Mouse (Mus musculus): ENCODE results near the gene Cbx2. TPM values are rescaled to one million over a fixed set of nuclear protein-coding genes. Genes with fewer than 3 reads are reported as not detected.

The Cbx2 gene
- polyA plus RNA-seq, 1 experiment from 2014 or later, result 1.9 TPM

GRCm38 (mm10) chr11:118998540-118999265, 24.1 kb upstream of the Cbx2 start:
- H3K9me3 ChIP-seq (ENCODE audit: low read length), result no peaks in the 10 kb centered on the region
- DNase-seq (peak; percentile 78), ATAC-seq (peak; percentile 57; the same call in 1 of the 2 replicates)
- no peak overlapping the region for H3K4me2 ChIP-seq (ENCODE audit: low read depth, low read length)
- no peaks in the 10 kb centered on the region for H3K4me1 ChIP-seq (ENCODE audit: insufficient read depth)
- no peak overlapping the region for H3K4me3 ChIP-seq (ENCODE audit: low read depth, low read length)
- H3K36me3 ChIP-seq (replicated peaks; ENCODE audit: insufficient read depth, low read length), result no peaks in the 10 kb centered on the region
- WGBS (ENCODE audit: insufficient replicate concordance), result 15% methylated on average over 30 of the region's 30 CpGs
- peaks cover 20% of the 10 kb centered on the region for H3K27me3 ChIP-seq (ENCODE audit: insufficient read depth, low read length)
- H3K27ac ChIP-seq (ENCODE audit: low read depth), result no peak overlapping the region
- H3K9ac ChIP-seq (replicated peaks), result no peak overlapping the region
- TF ChIP-seq EP300 (IDR thresholded peaks at IDR 0.05; ENCODE audit: low read depth) (no peak), CTCF (IDR thresholded peaks at IDR 0.05; ENCODE audit: low read depth) (peak; percentile 81)

- Histone ChIP-seq H3K4me3 (ENCODE audit: low read depth, low read length) (no peak overlapping the region), H3K9me3 (ENCODE audit: low read length) (no peaks in the 10 kb centered on the region), H3K9ac (replicated peaks) (no peak overlapping the region), H3K4me2 (ENCODE audit: low read depth, low read length) (no peak overlapping the region), H3K36me3 (replicated peaks; ENCODE audit: insufficient read depth, low read length) (no peaks in the 10 kb centered on the region), H3K27ac (ENCODE audit: low read depth) (no peak overlapping the region), H3K27me3 (ENCODE audit: insufficient read depth, low read length) (peaks cover 20% of the 10 kb centered on the region), H3K4me1 (ENCODE audit: insufficient read depth) (no peaks in the 10 kb centered on the region)
- no peak for ATAC-seq
- TF ChIP-seq CTCF (IDR thresholded peaks at IDR 0.05; ENCODE audit: low read depth) (no peak), EP300 (IDR thresholded peaks at IDR 0.05; ENCODE audit: low read depth) (no peak)
- WGBS (ENCODE audit: insufficient replicate concordance), result 10% methylated on average over 26 of the region's 26 CpGs
- no peak for DNase-seq
These were observed 23.4 kb upstream of the Cbx2 start for GRCm38 (mm10) chr11:118999361-118999804.

- Histone ChIP-seq H3K9ac (replicated peaks) (no peak overlapping the region), H3K9me3 (ENCODE audit: low read length) (no peaks in the 10 kb centered on the region), H3K4me3 (ENCODE audit: low read depth, low read length) (no peak overlapping the region), H3K36me3 (replicated peaks; ENCODE audit: insufficient read depth, low read length) (no peaks in the 10 kb centered on the region), H3K4me2 (ENCODE audit: low read depth, low read length) (no peak overlapping the region), H3K27me3 (ENCODE audit: insufficient read depth, low read length) (peaks cover 18% of the 10 kb centered on the region), H3K4me1 (ENCODE audit: insufficient read depth) (no peaks in the 10 kb centered on the region), H3K27ac (ENCODE audit: low read depth) (no peak overlapping the region)
- ATAC-seq (no peak), DNase-seq (no peak)
- 68% methylated on average over 2 of the region's 2 CpGs for WGBS (ENCODE audit: insufficient replicate concordance)
- TF ChIP-seq EP300 (IDR thresholded peaks at IDR 0.05; ENCODE audit: low read depth) (no peak), CTCF (IDR thresholded peaks at IDR 0.05; ENCODE audit: low read depth) (no peak)
These were observed 21.9 kb upstream of the Cbx2 start for GRCm38 (mm10) chr11:119000877-119001276.

- ATAC-seq (no peak), DNase-seq (no peak)
- no peak overlapping the region for H3K9ac ChIP-seq (replicated peaks)
- no peaks in the 10 kb centered on the region for H3K9me3 ChIP-seq (ENCODE audit: low read length)
- H3K36me3 ChIP-seq (replicated peaks; ENCODE audit: insufficient read depth, low read length), result no peaks in the 10 kb centered on the region
- no peak for TF ChIP-seq CTCF (IDR thresholded peaks at IDR 0.05; ENCODE audit: low read depth)
- TF ChIP-seq EP300 (IDR thresholded peaks at IDR 0.05; ENCODE audit: low read depth), result no peak
- no peak overlapping the region for H3K27ac ChIP-seq (ENCODE audit: low read depth)
- no peaks in the 10 kb centered on the region for H3K4me1 ChIP-seq (ENCODE audit: insufficient read depth)
- 49% methylated on average over 4 of the region's 4 CpGs for WGBS (ENCODE audit: insufficient replicate concordance)
- no peak overlapping the region for H3K4me3 ChIP-seq (ENCODE audit: low read depth, low read length)
- no peak overlapping the region for H3K4me2 ChIP-seq (ENCODE audit: low read depth, low read length)
- H3K27me3 ChIP-seq (ENCODE audit: insufficient read depth, low read length), result peaks cover 18% of the 10 kb centered on the region
These were observed 21.2 kb upstream of the Cbx2 start for GRCm38 (mm10) chr11:119001493-119002128.

GRCm38 (mm10) chr11:119005547-119006275, 17.1 kb upstream of the Cbx2 start:
- peaks cover 3% of the 10 kb centered on the region; the same call in 1 of the 2 replicates for H3K27me3 ChIP-seq (ENCODE audit: insufficient read depth, low read length)
- no peak for TF ChIP-seq EP300 (IDR thresholded peaks at IDR 0.05; ENCODE audit: low read depth)
- no peak for TF ChIP-seq CTCF (IDR thresholded peaks at IDR 0.05; ENCODE audit: low read depth)
- no peaks in the 10 kb centered on the region for H3K9me3 ChIP-seq (ENCODE audit: low read length)
- no peak overlapping the region for H3K27ac ChIP-seq (ENCODE audit: low read depth)
- H3K4me3 ChIP-seq (ENCODE audit: low read depth, low read length), result no peak overlapping the region
- H3K36me3 ChIP-seq (replicated peaks; ENCODE audit: insufficient read depth, low read length), result no peaks in the 10 kb centered on the region
- WGBS (ENCODE audit: insufficient replicate concordance), result 51% methylated on average over 10 of the region's 10 CpGs
- DNase-seq (no peak), ATAC-seq (no peak)
- no peaks in the 10 kb centered on the region for H3K4me1 ChIP-seq (ENCODE audit: insufficient read depth)
- H3K9ac ChIP-seq (replicated peaks), result no peak overlapping the region
- H3K4me2 ChIP-seq (ENCODE audit: low read depth, low read length), result no peak overlapping the region

- Histone ChIP-seq H3K4me2 (ENCODE audit: low read depth, low read length) (no peak overlapping the region), H3K27me3 (ENCODE audit: insufficient read depth, low read length) (no peaks in the 10 kb centered on the region), H3K27ac (ENCODE audit: low read depth) (no peak overlapping the region), H3K4me1 (ENCODE audit: insufficient read depth) (no peaks in the 10 kb centered on the region), H3K9me3 (ENCODE audit: low read length) (no peaks in the 10 kb centered on the region), H3K9ac (replicated peaks) (no peak overlapping the region), H3K4me3 (ENCODE audit: low read depth, low read length) (no peak overlapping the region), H3K36me3 (replicated peaks; ENCODE audit: insufficient read depth, low read length) (no peaks in the 10 kb centered on the region)
- TF ChIP-seq CTCF (IDR thresholded peaks at IDR 0.05; ENCODE audit: low read depth), result peak; percentile 11; the same call in 1 of the 2 replicates
- no peak for TF ChIP-seq EP300 (IDR thresholded peaks at IDR 0.05; ENCODE audit: low read depth)
- ATAC-seq (no peak), DNase-seq (no peak)
- WGBS (ENCODE audit: insufficient replicate concordance), result 53% methylated on average over 3 of the region's 3 CpGs
These were observed 16.3 kb upstream of the Cbx2 start for GRCm38 (mm10) chr11:119006462-119006861.
